ENCODE assay signal across 19 mouse cellular contexts in genomic region chr13:98691956-98692515, GRCm38 (mm10). TPM values are rescaled to one million over a fixed set of nuclear protein-coding genes. Genes with fewer than 3 reads are reported as not detected.
A peak's percentile ranks its signal among the peaks of the same experiment; 100 is the strongest.
DNase-seq lines count a peak whose midpoint lies in the region; ATAC-seq and TF ChIP-seq lines count a peak whose summit lies in the region.
"Had no signal": no experiment of that assay in that cellular context is flagged by ENCODE, and none has a peak within 500 bp of the region (broad histone marks: within the 10 kb centered on the region; RNA-seq: fewer than 3 reads in every experiment).

No protein-coding gene starts in this region.

- no peaks in the 10 kb centered on the region for H3K27me3 ChIP-seq in kidney, postnatal 0 days (ENCODE audit: insufficient read depth, low read length)
- no peaks in the 10 kb centered on the region for H3K27me3 ChIP-seq in C2C12 (ENCODE audit: control insufficient read depth, insufficient read depth, insufficient read length)
- H3K27me3 ChIP-seq in myocyte (ENCODE audit: control insufficient read depth, insufficient read depth, insufficient read length), result no peaks in the 10 kb centered on the region
- peaks cover 18% of the 10 kb centered on the region for H3K27me3 ChIP-seq in hindbrain, embryonic 11.5 days (ENCODE audit: control insufficient read depth, insufficient read depth, low read length)

- peaks cover 11% of the 10 kb centered on the region for H3K4me1 ChIP-seq in kidney, postnatal 0 days (replicated peaks; ENCODE audit: insufficient read depth, low read length)
- H3K4me1 ChIP-seq in hindbrain, embryonic 11.5 days (replicated peaks; ENCODE audit: control insufficient read depth, insufficient read depth, low read length), result no peaks in the 10 kb centered on the region

- no peak for DNase-seq in kidney, postnatal 0 days (ENCODE audit: low spot score)
- DNase-seq in kidney, postnatal 4 days, result no peak
- DNase-seq in induced T-regulatory cell, adult 2 months (ENCODE audit: low read depth), result peak; percentile 74
- DNase-seq in hindbrain, embryonic 11.5 days (ENCODE audit: low spot score), result no peak
- no peak for DNase-seq in right cerebral cortex, postnatal 14 days
- no peak for DNase-seq in heart, adult 18-20 months
- DNase-seq: adrenal gland, postnatal 36 days; cerebellum, postnatal 10 days; heart, postnatal 4 days; kidney, adult 11 months had no signal

- no peaks in the 10 kb centered on the region for H3K36me3 ChIP-seq in kidney, postnatal 0 days (ENCODE audit: insufficient read depth, low read length)
- H3K36me3 ChIP-seq in C2C12 (ENCODE audit: control insufficient read depth, insufficient read depth) (peaks cover 8% of the 10 kb centered on the region), myocyte (ENCODE audit: control insufficient read depth, insufficient read depth) (no peaks in the 10 kb centered on the region)
- no peaks in the 10 kb centered on the region for H3K36me3 ChIP-seq in hindbrain, embryonic 11.5 days (ENCODE audit: control insufficient read depth, insufficient read depth, low read length)
- H3K36me3 ChIP-seq: embryonic facial prominence, embryonic 10.5 days; heart, embryonic 10.5 days; limb, embryonic 12.5 days had no signal

- H3K27ac ChIP-seq in kidney, postnatal 0 days, result peak overlapping the region; percentile 8; the same call in 1 of the 2 replicates
- H3K27ac ChIP-seq in hindbrain, embryonic 11.5 days (ENCODE audit: low read depth, low read length), result no peak overlapping the region
- H3K27ac ChIP-seq: embryonic facial prominence, embryonic 10.5 days; heart, embryonic 10.5 days; limb, embryonic 12.5 days had no signal

- TF ChIP-seq CTCF in kidney, postnatal 0 days (IDR thresholded peaks at IDR 0.05; ENCODE audit: low read depth), result no peak
- TF ChIP-seq CTCF in C2C12 (IDR thresholded peaks at IDR 0.05; ENCODE audit: control insufficient read depth, insufficient read depth, insufficient read length), result no peak

- no peak overlapping the region for H3K4me3 ChIP-seq in kidney, postnatal 0 days (replicated peaks; ENCODE audit: low read depth, low read length)
- H3K4me3 ChIP-seq in C2C12 (ENCODE audit: insufficient read depth, poor library complexity, severe bottlenecking), result peak overlapping the region; percentile 34
- peak overlapping the region; percentile 23 for H3K4me3 ChIP-seq in myocyte
- H3K4me3 ChIP-seq in hindbrain, embryonic 11.5 days (ENCODE audit: low read depth, low read length), result no peak overlapping the region
- H3K4me3 ChIP-seq: embryonic facial prominence, embryonic 10.5 days; heart, embryonic 10.5 days; limb, embryonic 12.5 days had no signal

- H3K79me3 ChIP-seq in C2C12 (ENCODE audit: low read depth), result peaks cover 24% of the 10 kb centered on the region

- no peak for TF ChIP-seq POLR2A in myocyte (IDR thresholded peaks at IDR 0.05; ENCODE audit: insufficient read length, low read depth)

- peak overlapping the region; percentile 23; the same call in 1 of the 2 replicates for H3K4me2 ChIP-seq in kidney, postnatal 0 days (ENCODE audit: low read length)
- peak overlapping the region; percentile 79 for H3K4me2 ChIP-seq in myocyte (ENCODE audit: low read depth)
- no peak overlapping the region for H3K4me2 ChIP-seq in hindbrain, embryonic 11.5 days (replicated peaks; ENCODE audit: low read depth, low read length)
- H3K4me2 ChIP-seq: limb, embryonic 12.5 days had no signal

- 85% methylated on average over 13 of the region's 13 CpGs for WGBS in kidney, postnatal 0 days
- 95% methylated on average over 13 of the region's 13 CpGs for WGBS in hindbrain, embryonic 11.5 days

- H3K9me3 ChIP-seq in kidney, postnatal 0 days (replicated peaks; ENCODE audit: low read length), result no peaks in the 10 kb centered on the region
- H3K9me3 ChIP-seq in hindbrain, embryonic 11.5 days (ENCODE audit: control insufficient read depth, low read length), result no peaks in the 10 kb centered on the region
- H3K9me3 ChIP-seq: embryonic facial prominence, embryonic 10.5 days; heart, embryonic 10.5 days; limb, embryonic 12.5 days had no signal

- ATAC-seq in kidney, postnatal 0 days (replicated peaks; ENCODE audit: low FRiP score, low read depth), result no peak
- ATAC-seq in hindbrain, embryonic 11.5 days (ENCODE audit: low FRiP score), result no peak

- H3K9ac ChIP-seq in kidney, postnatal 0 days (ENCODE audit: low read depth, low read length), result no peak overlapping the region
- H3K9ac ChIP-seq in hindbrain, embryonic 11.5 days (ENCODE audit: low read depth, low read length), result no peak overlapping the region
- H3K9ac ChIP-seq: limb, embryonic 12.5 days had no signal

- H3K79me2 ChIP-seq in C2C12 (ENCODE audit: control insufficient read depth, insufficient read depth), result peaks cover 41% of the 10 kb centered on the region
- no peaks in the 10 kb centered on the region for H3K79me2 ChIP-seq in myocyte (ENCODE audit: control insufficient read depth, insufficient read depth)

- H3ac ChIP-seq in C2C12 (ENCODE audit: control insufficient read depth, insufficient read length, low read depth) (peak overlapping the region; percentile 60), myocyte (ENCODE audit: control insufficient read depth, insufficient read length) (no peak overlapping the region)

TF ChIP-seq in C2C12, 6 proteins besides CTCF, POLR2A, EP300 and RAD21:
- TF ChIP-seq FOSL1 (IDR thresholded peaks at IDR 0.05; ENCODE audit: insufficient read depth, low read length, poor library complexity, severe bottlenecking) (peak; percentile 34), MYOG (IDR thresholded peaks at IDR 0.05; ENCODE audit: control insufficient read depth, extremely low read depth, insufficient read length) (no peak), MAX (IDR thresholded peaks at IDR 0.05) (peak; percentile 35)

TF ChIP-seq in myocyte, 11 proteins besides CTCF, POLR2A, EP300 and RAD21:
- TF ChIP-seq USF1 (IDR thresholded peaks at IDR 0.05; ENCODE audit: low read depth) (no peak), MAX (IDR thresholded peaks at IDR 0.05; ENCODE audit: low read depth) (no peak), TCF3 (IDR thresholded peaks at IDR 0.05; ENCODE audit: insufficient read length, low read depth) (no peak), CEBPB (IDR thresholded peaks at IDR 0.05; ENCODE audit: insufficient read depth, poor library complexity, severe bottlenecking) (no peak), SRF (IDR thresholded peaks at IDR 0.05; ENCODE audit: control insufficient read depth, insufficient read length, low read depth) (no peak), MYOG (IDR thresholded peaks at IDR 0.05; ENCODE audit: control insufficient read depth in 1 of 3, insufficient read depth in 1 of 3, insufficient read length in 2 of 3, low read depth in 2 of 3) (no peak), MYOD1 (IDR thresholded peaks at IDR 0.05; ENCODE audit: control insufficient read depth in 1 of 3, insufficient read length in 2 of 3, low read depth in 2 of 3) (no peak), POLR2AphosphoS2 (IDR thresholded peaks at IDR 0.05; ENCODE audit: insufficient read length, low read depth) (no peak), REST (IDR thresholded peaks at IDR 0.05; ENCODE audit: insufficient read depth, insufficient read length) (no peak), TCF12 (IDR thresholded peaks at IDR 0.05; ENCODE audit: insufficient read depth, poor library complexity, severe bottlenecking) (no peak), E2F4 (IDR thresholded peaks at IDR 0.05; ENCODE audit: insufficient read depth) (no peak)

RNA-seq across cellular contexts. Expression of gene Tmem171, which starts 2.6 kb away (rescaled TPM):
- polyA plus RNA-seq in kidney, postnatal 0 days (2015; fragmentation: Nextera tagmentation; extraction: Ambion mirVana), result 21.5 and 24.6 TPM in 2 replicates
- polyA plus RNA-seq in C2C12 (2012; fragmentation: generic; extraction: Trizol) (13.0 TPM), myocyte (2012; fragmentation: generic; extraction: Trizol) (3.5 TPM)
- not detected in 2 replicates for polyA plus RNA-seq in hindbrain, embryonic 11.5 days (2014; fragmentation: Nextera tagmentation; extraction: Ambion mirVana)
- 10 to 100 TPM in 1 of 2 experiments, 1 to 10 TPM in 1; 5.8 to 10.2 TPM for total RNA-seq in heart, adult 18-20 months (2021)
- total RNA-seq: megakaryocyte-erythroid progenitor cell, adult 5-6 weeks; neutrophil, adult 5-6 weeks had no signal
- polyA plus RNA-seq: embryonic facial prominence, embryonic 10.5 days had no signal

RNA-seq across cellular contexts. Expression of gene Tmem174, which starts 54.8 kb away (rescaled TPM):
- 102 and 105 TPM in 2 replicates for polyA plus RNA-seq in kidney, postnatal 0 days (2015; fragmentation: Nextera tagmentation; extraction: Ambion mirVana)
- polyA plus RNA-seq in C2C12 (2012; fragmentation: generic; extraction: Trizol) (not detected), myocyte (2012; fragmentation: generic; extraction: Trizol) (not detected)
- polyA plus RNA-seq in hindbrain, embryonic 11.5 days (2014; fragmentation: Nextera tagmentation; extraction: Ambion mirVana), result not detected in 2 replicates
- not detected for total RNA-seq in heart, adult 18-20 months (2021)
- total RNA-seq: adrenal gland, postnatal 36 days; gastrocnemius, adult 8-10 months; heart, postnatal 4 days; megakaryocyte-erythroid progenitor cell, adult 5-6 weeks; neutrophil, adult 5-6 weeks had no signal
- polyA plus RNA-seq: embryonic facial prominence, embryonic 10.5 days; limb, embryonic 12.5 days; liver, embryonic 16.5 days had no signal

Comparison
In these comparisons a context has a peak if more than half of its experiments do, and no peak if none do; other contexts are left out.
1. H3K4me3 ChIP-seq: peak in C2C12 (single experiment) and myocyte (single experiment); none in kidney, postnatal 0 days (single experiment) and hindbrain, embryonic 11.5 days (single experiment).
2. RNA of gene Tmem174, which starts 54.8 kb away (polyA plus RNA-seq): 102 to 105 TPM in kidney, postnatal 0 days; not detected in C2C12 (single experiment), not detected in myocyte (single experiment) and not detected in hindbrain, embryonic 11.5 days; every median in the first group is over 100 times any median in the second.